Comparison of ENCODE assay signal across 8 mouse cellular contexts in the genomic region with DNA sequence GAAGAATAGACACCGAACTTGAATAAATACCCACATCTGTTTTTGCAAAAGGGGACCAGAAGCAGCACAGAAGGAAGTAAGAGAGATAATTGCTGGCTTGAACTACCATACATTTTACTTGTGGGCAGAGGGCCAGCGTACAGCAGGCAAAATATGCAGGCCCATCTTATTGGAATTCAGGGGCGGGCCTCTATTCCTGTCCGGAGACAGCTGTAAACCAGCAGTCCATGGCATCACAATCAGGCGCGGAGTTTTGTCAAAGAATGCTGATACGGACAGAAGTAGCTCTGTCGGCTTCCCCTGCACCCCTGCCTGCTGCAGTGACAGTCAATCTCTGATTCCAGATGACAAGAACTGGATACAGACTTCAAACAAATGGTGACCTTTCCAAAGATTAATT. TPM values are rescaled to one million over a fixed set of nuclear protein-coding genes. Genes with fewer than 3 reads are reported as not detected.
DNase-seq lines count a peak whose midpoint lies in the region; ATAC-seq lines count a peak whose summit lies in the region.

No protein-coding gene starts in this region.

- H3K27ac ChIP-seq in kidney, embryonic 15.5 days: peak overlapping the region; percentile 23; the same call in 1 of the 2 replicates
- peak overlapping the region; percentile 37; the same call in 1 of the 2 replicates for H3K27ac ChIP-seq in neural tube, embryonic 15.5 days (replicated peaks)

- no peak overlapping the region for H3K9ac ChIP-seq in kidney, embryonic 15.5 days
- H3K9ac ChIP-seq in neural tube, embryonic 15.5 days (replicated peaks): no peak overlapping the region

- peak overlapping the region; percentile 25; the same call in 1 of the 2 replicates for H3K4me2 ChIP-seq in kidney, embryonic 15.5 days
- H3K4me2 ChIP-seq in neural tube, embryonic 15.5 days: peak overlapping the region; percentile 15; the same call in 1 of the 2 replicates

- H3K4me1 ChIP-seq in kidney, embryonic 15.5 days: peaks cover 24% of the 10 kb centered on the region
- H3K4me1 ChIP-seq in neural tube, embryonic 15.5 days: peaks cover 28% of the 10 kb centered on the region

- H3K9me3 ChIP-seq in kidney, embryonic 15.5 days (replicated peaks): no peaks in the 10 kb centered on the region
- no peaks in the 10 kb centered on the region for H3K9me3 ChIP-seq in neural tube, embryonic 15.5 days (replicated peaks)

- WGBS in kidney, embryonic 15.5 days: 32% methylated on average over 8 of the region's 8 CpGs
- 10% methylated on average over 8 of the region's 8 CpGs for WGBS in neural tube, embryonic 15.5 days

- no peaks in the 10 kb centered on the region for H3K27me3 ChIP-seq in kidney, embryonic 15.5 days
- H3K27me3 ChIP-seq in neural tube, embryonic 15.5 days (replicated peaks): no peaks in the 10 kb centered on the region

- H3K4me3 ChIP-seq in kidney, embryonic 15.5 days (replicated peaks): no peak overlapping the region
- H3K4me3 ChIP-seq in neural tube, embryonic 15.5 days (replicated peaks): no peak overlapping the region

- H3K36me3 ChIP-seq in kidney, embryonic 15.5 days: no peaks in the 10 kb centered on the region
- no peaks in the 10 kb centered on the region for H3K36me3 ChIP-seq in neural tube, embryonic 15.5 days

- DNase-seq in kidney, adult 9 months: no peak
- peak; percentile 14 for DNase-seq in urinary bladder, postnatal 14 days (ENCODE audit: low spot score)
- no peak for DNase-seq in urinary bladder, postnatal 4 days (ENCODE audit: low spot score in 2 of 2)
- peak; percentile 52 for DNase-seq in heart, postnatal 4 days
- no peak for DNase-seq in urinary bladder, postnatal 10 days (ENCODE audit: low spot score)
- no peak for DNase-seq in adipocyte (ENCODE audit: low spot score)

- no peak for ATAC-seq in kidney, embryonic 15.5 days (replicated peaks; ENCODE audit: low FRiP score)
- no peak for ATAC-seq in neural tube, embryonic 15.5 days (ENCODE audit: low FRiP score)

RNA-seq across cellular contexts. Expression of gene Iqch, which starts 33.5 kb away (rescaled TPM):
- 0.04 TPM in 1 of 2 replicates, not detected in the other for polyA plus RNA-seq in kidney, embryonic 15.5 days (2015; fragmentation: Nextera tagmentation; extraction: Ambion mirVana)
- total RNA-seq in heart, postnatal 4 days (2021): not detected
- polyA plus RNA-seq in neural tube, embryonic 15.5 days (2015; fragmentation: Nextera tagmentation; extraction: Ambion mirVana): 0.12 and 0.24 TPM in 2 replicates

RNA-seq across cellular contexts. Expression of gene Aagab, which starts 33.7 kb away (rescaled TPM):
- 32.7 and 33.3 TPM in 2 replicates for polyA plus RNA-seq in kidney, embryonic 15.5 days (2015; fragmentation: Nextera tagmentation; extraction: Ambion mirVana)
- total RNA-seq in heart, postnatal 4 days (2021): 10 to 100 TPM; 18.7 to 22.7 TPM
- 51.5 and 56.0 TPM in 2 replicates for polyA plus RNA-seq in neural tube, embryonic 15.5 days (2015; fragmentation: Nextera tagmentation; extraction: Ambion mirVana)

Comparison
In these comparisons a context has a peak if more than half of its experiments do, and no peak if none do; other contexts are left out.
1. DNase-seq: peak in urinary bladder, postnatal 14 days (single experiment) and heart, postnatal 4 days (single experiment); none in kidney, adult 9 months (single experiment), urinary bladder, postnatal 4 days (0 of 2), urinary bladder, postnatal 10 days (single experiment) and adipocyte (single experiment).